Mouse (Mus musculus) kidney, adult 2 months (tissue): ENCODE measurements at regions not wholly inside any gene's neighbourhood (a gene's known extent, or its start where the extent isn't known, plus 50 kb on each side); places are given as distances from the start of the nearest gene placed in this dataset.

ENCODE experiments used
- CTCF ChIP-seq: fragments of 200-500 bp; conservative IDR thresholded peaks from 2 replicates; pipeline ENCODE4 v1.5.1; 2011; ENCODE audit warnings: low read depth, mild to moderate bottlenecking, control low read depth, low read length, moderate library complexity, mixed read lengths; ENCODE audit not compliant: insufficient read depth, insufficient read length
- POLR2A ChIP-seq: fragments of 200-500 bp; IDR thresholded peaks from one replicate; pipeline ENCODE4 v1.6.1; 2011; ENCODE audit warnings: low read depth, low read length, control low read depth

GRCm38 (mm10) chr3:15009747-15010146 lies 123.7 kb downstream of the Car2 start:
- TF ChIP-seq CTCF (no peak), POLR2A (no peak)
